Mouse (Mus musculus) erythroblast, embryonic 14.5 days (primary cell): ENCODE results near the gene Dnaic1. TPM values are rescaled to one million over a fixed set of nuclear protein-coding genes. Genes with fewer than 3 reads are reported as not detected.

ENCODE experiments used
- H3K27me3 ChIP-seq: 2 replicates; pipeline ENCODE4 v1.6.1; 2012; ENCODE audit warnings: inconsistent platforms; ENCODE audit not compliant: control insufficient read depth
- H3K36me3 ChIP-seq: 2 replicates; pipeline ENCODE4 v1.6.1; 2012; ENCODE audit warnings: mild to moderate bottlenecking, inconsistent platforms; ENCODE audit not compliant: control insufficient read depth
- H3K4me1 ChIP-seq: 2 replicates; pipeline ENCODE4 v1.6.1; 2012; ENCODE audit warnings: inconsistent platforms; ENCODE audit not compliant: control insufficient read depth
- H3K4me3 ChIP-seq: replicated peaks from 2 replicates; pipeline ENCODE3; 2012; ENCODE audit warnings: moderate library complexity, mild to moderate bottlenecking, inconsistent platforms
- H3K9me3 ChIP-seq: 2 replicates; pipeline ENCODE4 v1.6.1; 2012; ENCODE audit warnings: low read length, inconsistent platforms, mixed read lengths; ENCODE audit not compliant: control insufficient read depth
- GATA1 ChIP-seq: IDR thresholded peaks from 2 replicates; pipeline ENCODE4 v1.6.1; 2012; ENCODE audit warnings: low read length, inconsistent platforms, mixed read lengths
- TAL1 ChIP-seq: IDR thresholded peaks from 3 replicates; pipeline ENCODE4 v1.6.1; 2012; ENCODE audit warnings: low read length, inconsistent platforms, mixed read lengths
- polyA plus RNA-seq: library from polyadenylated mRNA; stranded (reverse); fragments of >175 nt; gene quantifications from 2 replicates; pipeline ENCODE4 v1.2.3, GENCODE M21; 2012

The Dnaic1 gene
- polyA plus RNA-seq, 1 experiment = not detected

GRCm38 (mm10) chr4:41622071-41622470 lies 52.5 kb downstream of the Dnaic1 start:
- H3K27me3 ChIP-seq = no peaks in the 10 kb centered on the region
- TF ChIP-seq GATA1 = no peak
- TF ChIP-seq TAL1 = no peak
- H3K4me3 ChIP-seq = no peak overlapping the region
- no peaks in the 10 kb centered on the region for H3K9me3 ChIP-seq
- no peaks in the 10 kb centered on the region for H3K36me3 ChIP-seq
- no peaks in the 10 kb centered on the region; the same call in 1 of the 2 replicates for H3K4me1 ChIP-seq

- no peaks in the 10 kb centered on the region for H3K9me3 ChIP-seq
- no peaks in the 10 kb centered on the region for H3K36me3 ChIP-seq
- peaks cover 7% of the 10 kb centered on the region for H3K27me3 ChIP-seq
- TF ChIP-seq TAL1 (no peak), GATA1 (no peak)
- H3K4me1 ChIP-seq = no peaks in the 10 kb centered on the region; the same call in 1 of the 2 replicates
- no peak overlapping the region for H3K4me3 ChIP-seq
Measured at GRCm38 (mm10) chr4:41628202-41628927, 58.8 kb downstream of the Dnaic1 start.

GRCm38 (mm10) chr4:41630196-41630595 lies 60.6 kb downstream of the Dnaic1 start:
- no peak for TF ChIP-seq GATA1
- TF ChIP-seq TAL1 = no peak
- no peaks in the 10 kb centered on the region for H3K36me3 ChIP-seq
- H3K4me1 ChIP-seq = no peaks in the 10 kb centered on the region; the same call in 1 of the 2 replicates
- H3K27me3 ChIP-seq = peaks cover 7% of the 10 kb centered on the region
- H3K9me3 ChIP-seq = no peaks in the 10 kb centered on the region
- H3K4me3 ChIP-seq = no peak overlapping the region

GRCm38 (mm10) chr4:41631390-41631789 lies 61.8 kb downstream of the Dnaic1 start:
- H3K36me3 ChIP-seq = no peaks in the 10 kb centered on the region
- TF ChIP-seq TAL1 = no peak
- TF ChIP-seq GATA1 = no peak
- no peaks in the 10 kb centered on the region; the same call in 1 of the 2 replicates for H3K4me1 ChIP-seq
- H3K27me3 ChIP-seq = peaks cover 8% of the 10 kb centered on the region
- H3K4me3 ChIP-seq = no peak overlapping the region
- no peaks in the 10 kb centered on the region for H3K9me3 ChIP-seq

- TF ChIP-seq GATA1 (no peak), TAL1 (no peak)
- Histone ChIP-seq H3K27me3 (peaks cover 21% of the 10 kb centered on the region), H3K4me1 (no peaks in the 10 kb centered on the region), H3K4me3 (no peak overlapping the region), H3K9me3 (no peaks in the 10 kb centered on the region), H3K36me3 (no peaks in the 10 kb centered on the region)
Measured at GRCm38 (mm10) chr4:41633001-41633400, 63.4 kb downstream of the Dnaic1 start.

- H3K4me3 ChIP-seq = no peak overlapping the region
- peaks cover 3% of the 10 kb centered on the region for H3K4me1 ChIP-seq
- H3K27me3 ChIP-seq = peaks cover 36% of the 10 kb centered on the region
- no peaks in the 10 kb centered on the region for H3K9me3 ChIP-seq
- TF ChIP-seq GATA1 (no peak), TAL1 (no peak)
- H3K36me3 ChIP-seq = no peaks in the 10 kb centered on the region
Measured at GRCm38 (mm10) chr4:41634631-41635030, 65.1 kb downstream of the Dnaic1 start.

GRCm38 (mm10) chr4:41635224-41635623 lies 65.6 kb downstream of the Dnaic1 start:
- H3K27me3 ChIP-seq = peaks cover 41% of the 10 kb centered on the region
- no peak overlapping the region for H3K4me3 ChIP-seq

GRCm38 (mm10) chr4:41635906-41636305 lies 66.3 kb downstream of the Dnaic1 start:
- H3K9me3 ChIP-seq = no peaks in the 10 kb centered on the region
- peaks cover 13% of the 10 kb centered on the region for H3K4me1 ChIP-seq
- no peak overlapping the region for H3K4me3 ChIP-seq
- H3K36me3 ChIP-seq = no peaks in the 10 kb centered on the region
- no peak for TF ChIP-seq GATA1
- TF ChIP-seq TAL1 = no peak
- peaks cover 41% of the 10 kb centered on the region for H3K27me3 ChIP-seq

More at GRCm38 (mm10) chr4:41635224-41635623, 65.6 kb downstream of the Dnaic1 start:
- Histone ChIP-seq H3K4me1 (peaks cover 6% of the 10 kb centered on the region), H3K9me3 (no peaks in the 10 kb centered on the region), H3K36me3 (no peaks in the 10 kb centered on the region)
- TF ChIP-seq TAL1 (no peak), GATA1 (no peak)

- TF ChIP-seq TAL1 (no peak), GATA1 (no peak)
- peaks cover 39% of the 10 kb centered on the region for H3K27me3 ChIP-seq
- peaks cover 13% of the 10 kb centered on the region for H3K4me1 ChIP-seq
- H3K4me3 ChIP-seq = no peak overlapping the region
- no peaks in the 10 kb centered on the region for H3K9me3 ChIP-seq
- H3K36me3 ChIP-seq = no peaks in the 10 kb centered on the region
Measured at GRCm38 (mm10) chr4:41636366-41636765, 66.8 kb downstream of the Dnaic1 start.
